Comparison of ENCODE assay signal across 8 mouse cellular contexts in the genomic region with DNA sequence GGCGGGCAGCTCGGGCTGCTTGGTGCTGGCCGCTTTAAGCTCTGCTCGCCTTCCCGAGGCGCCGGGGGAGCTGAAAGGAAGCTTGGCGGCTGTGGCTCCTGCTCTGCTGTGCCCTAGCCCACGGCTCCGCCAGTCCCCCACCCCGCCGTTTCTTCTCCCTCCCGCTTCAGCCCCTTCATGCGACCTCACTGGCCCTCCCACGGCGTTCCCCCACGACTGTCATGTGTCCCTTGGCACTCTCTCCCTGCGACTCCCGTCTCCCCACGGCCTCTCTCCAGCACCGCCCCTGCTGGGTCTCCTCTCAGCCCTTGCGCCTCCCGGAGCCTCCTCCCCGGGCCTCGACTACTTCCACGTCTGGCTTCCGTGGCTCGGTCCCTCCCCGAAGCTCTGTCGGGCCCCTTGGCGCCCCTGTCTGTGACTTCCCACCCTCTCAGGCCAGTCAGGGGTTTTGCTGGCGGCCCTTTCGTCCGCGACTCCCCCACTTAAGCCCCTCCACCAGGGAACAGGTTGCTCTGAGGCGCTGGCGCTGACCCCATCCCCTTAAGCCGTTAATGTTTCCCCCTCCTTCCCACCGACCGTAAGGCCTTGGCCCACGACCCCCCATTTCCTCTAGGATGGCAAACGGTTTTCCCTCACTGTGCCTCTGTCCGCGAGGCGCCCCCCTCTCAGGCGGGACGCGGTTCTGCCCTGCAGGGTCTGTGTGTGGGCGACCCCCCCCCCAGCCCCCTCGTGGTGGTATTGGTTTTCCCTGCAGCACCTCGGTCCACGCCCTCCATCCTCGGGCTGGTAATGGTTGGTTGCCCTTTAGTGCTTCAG. TPM values are rescaled to one million over a fixed set of nuclear protein-coding genes. Genes with fewer than 3 reads are reported as not detected.
DNase-seq lines count a peak whose midpoint lies in the region.

No protein-coding gene starts in this region.

- peak; percentile 27 to 32 for DNase-seq in B cell, adult 2 months
- peak; percentile 36 for DNase-seq in MN1 (ENCODE audit: low spot score)
- peak; percentile 15 for DNase-seq in cerebellum, adult 9-10 months
- DNase-seq in heart, adult 9 months (ENCODE audit: low spot score in 2 of 2), result peak; percentile 2 to 8
- DNase-seq in kidney, postnatal 14 days, result peak; percentile 1
- peak; percentile 15 for DNase-seq in right cerebral cortex, postnatal 4 days
- no peak for DNase-seq in left cerebral cortex, adult 11 months (ENCODE audit: low spot score)

- H3K4me3 ChIP-seq in megakaryocyte, embryonic 14.5 days (replicated peaks), result peak overlapping the region; percentile 97

- peaks cover 18% of the 10 kb centered on the region for H3K4me1 ChIP-seq in megakaryocyte, embryonic 14.5 days

- H3K27me3 ChIP-seq in megakaryocyte, embryonic 14.5 days (replicated peaks), result peaks cover 10% of the 10 kb centered on the region

- peaks cover 7% of the 10 kb centered on the region for H3K9me3 ChIP-seq in megakaryocyte, embryonic 14.5 days

- no peaks in the 10 kb centered on the region for H3K36me3 ChIP-seq in megakaryocyte, embryonic 14.5 days (replicated peaks; ENCODE audit: low read length)

RNA-seq across cellular contexts. Expression of gene Alg13, which starts 0.8 kb away (rescaled TPM):
- polyA plus RNA-seq in megakaryocyte, embryonic 14.5 days (2012; ENCODE audit: insufficient read depth, low replicate concordance), result 2.2 TPM in 1 of 2 replicates, not detected in the other
